Mouse (Mus musculus) adrenal gland, postnatal 36 days (tissue): Measurements from ENCODE around the gene Spata17. TPM values are rescaled to one million over a fixed set of nuclear protein-coding genes. Genes with fewer than 3 reads are reported as not detected.

ENCODE experiments used
- DNase-seq, 2 experiments: peaks; one replicate each; pipeline ENCODE4 v3.0.0; 2021; ENCODE audit warnings: mixed read lengths in 1 of 2
- long read RNA-seq, 2 experiments: library from polyadenylated mRNA; stranded (forward); transcript quantifications; one replicate each; pipeline ENCODE4 v2.0.0; 2021; ENCODE audit warnings: borderline sequencing depth in 2 of 2
- total RNA-seq, 2 experiments: library from RNA; stranded (reverse); gene quantifications; 2 replicates each; pipeline ENCODE4 v1.2.3; 2021

Spata17 gene
- total RNA-seq = under 1 TPM; 0.60 to 0.82 TPM
- long read RNA-seq, experiment 1 = 0 reads
- long read RNA-seq, experiment 2 = 0 reads

GRCm38 (mm10) chr1:187215181-187216116, at the start of gene Spata17, which contains the start of gene Gpatch2:
Gene Spata17, minus strand, starts transcription at chr1:187215465.
Gene Gpatch2, plus strand, starts transcription at chr1:187215508.
- peak; percentile 83 to 88 for DNase-seq

- DNase-seq = no peak
These were observed 43.5 kb upstream of the Spata17 start for GRCm38 (mm10) chr1:187258756-187259155.

- DNase-seq = no peak
These were observed 35.5 kb upstream of the Spata17 start for GRCm38 (mm10) chr1:187250741-187251262.

- DNase-seq = no peak
These were observed 29.5 kb upstream of the Spata17 start for GRCm38 (mm10) chr1:187244734-187245133.

GRCm38 (mm10) chr1:187241329-187241728, 26.1 kb upstream of the Spata17 start:
- DNase-seq = no peak

- DNase-seq = no peak
These were observed 25.0 kb upstream of the Spata17 start for GRCm38 (mm10) chr1:187240304-187240703.

- no peak for DNase-seq
These were observed 22.8 kb upstream of the Spata17 start for GRCm38 (mm10) chr1:187238061-187238460.

GRCm38 (mm10) chr1:187236296-187236695, 21.0 kb upstream of the Spata17 start:
- peak in 1 of 2 experiments; percentile 20 for DNase-seq

- DNase-seq = no peak
These were observed 19.9 kb upstream of the Spata17 start for GRCm38 (mm10) chr1:187235161-187235560.

GRCm38 (mm10) chr1:187232996-187233615, 17.8 kb upstream of the Spata17 start:
- DNase-seq = no peak

- DNase-seq = no peak
These were observed 17.1 kb upstream of the Spata17 start for GRCm38 (mm10) chr1:187232196-187232955.

GRCm38 (mm10) chr1:187230255-187230654, 15.0 kb upstream of the Spata17 start:
- no peak for DNase-seq

- DNase-seq = no peak
These were observed 13.3 kb upstream of the Spata17 start for GRCm38 (mm10) chr1:187228414-187229146.

GRCm38 (mm10) chr1:187226328-187227025, 11.2 kb upstream of the Spata17 start:
- no peak for DNase-seq

- no peak for DNase-seq
These were observed 5.5 kb upstream of the Spata17 start for GRCm38 (mm10) chr1:187220756-187221155.

GRCm38 (mm10) chr1:187216620-187217410, 1.6 kb upstream of the Spata17 start:
- no peak for DNase-seq

- no peak for DNase-seq
These were observed 4.5 kb downstream of the Spata17 start for GRCm38 (mm10) chr1:187210736-187211135.

GRCm38 (mm10) chr1:187209496-187209895, 5.8 kb downstream of the Spata17 start:
- DNase-seq = no peak

- no peak for DNase-seq
These were observed 9.8 kb downstream of the Spata17 start for GRCm38 (mm10) chr1:187205506-187205905.

GRCm38 (mm10) chr1:187178546-187178945, 36.7 kb downstream of the Spata17 start:
- no peak for DNase-seq
